Mouse (Mus musculus) skeletal muscle tissue, adult 2 months (tissue): Measurements from ENCODE around the gene Fmo2.

Experiments used
- DNase-seq: peaks from one replicate; pipeline ENCODE4 v3.0.0-alpha.2; 2012; ENCODE audit warnings: low read depth, low spot score

Gene Fmo2

DNA sequence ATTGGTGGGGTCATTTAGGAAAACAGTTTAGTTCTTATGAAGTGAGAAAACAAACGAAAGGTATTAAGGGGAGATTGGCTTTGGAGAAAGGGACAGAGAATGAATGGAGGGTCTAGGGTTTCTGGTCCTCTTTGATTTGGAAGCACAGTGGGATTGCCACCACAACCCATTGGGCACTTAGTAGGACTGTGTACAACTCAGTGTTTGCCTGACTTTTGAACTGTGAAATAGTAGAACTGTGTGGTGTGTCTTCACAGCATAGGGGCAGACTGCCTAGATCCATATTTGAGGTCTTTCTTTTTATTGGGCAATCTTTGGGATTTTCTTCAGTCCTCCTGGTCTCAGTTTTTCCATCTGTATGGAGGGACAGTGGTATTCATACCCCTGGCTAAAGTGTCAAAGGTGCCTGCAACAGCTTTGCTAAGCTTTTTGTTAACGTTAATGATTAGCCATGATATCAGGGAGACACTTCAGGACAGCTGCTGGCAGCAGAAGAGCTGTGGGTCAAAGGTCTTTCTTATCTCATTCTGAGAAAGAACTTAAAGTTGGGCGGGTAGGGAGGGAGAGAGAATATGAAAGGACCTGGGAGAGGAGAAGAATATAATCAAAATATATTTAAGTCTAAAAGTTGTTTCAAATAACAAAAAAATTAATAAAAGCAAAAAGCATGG lies 44.6 kb downstream of the Fmo2 start:
- no peak for DNase-seq

DNA sequence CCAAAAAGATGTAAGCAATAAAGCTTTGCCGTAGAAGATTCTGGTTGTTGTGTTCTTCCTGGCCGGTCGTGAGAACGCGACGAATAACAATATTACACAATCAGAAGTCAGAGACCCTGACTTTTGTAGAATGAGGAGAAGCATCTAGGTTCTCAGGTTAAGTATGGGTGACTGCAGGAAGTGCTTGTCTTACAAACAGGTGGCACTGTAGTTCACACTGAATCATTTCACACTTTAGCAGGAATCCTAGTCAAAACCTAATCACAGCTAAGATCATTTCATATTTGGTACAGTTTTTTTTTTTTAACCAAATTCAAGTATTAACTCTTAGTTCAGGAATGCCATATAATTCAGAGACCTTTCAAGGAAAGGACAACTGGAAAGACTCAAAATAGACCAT lies 51.0 kb downstream of the Fmo2 start:
- DNase-seq = no peak

DNA sequence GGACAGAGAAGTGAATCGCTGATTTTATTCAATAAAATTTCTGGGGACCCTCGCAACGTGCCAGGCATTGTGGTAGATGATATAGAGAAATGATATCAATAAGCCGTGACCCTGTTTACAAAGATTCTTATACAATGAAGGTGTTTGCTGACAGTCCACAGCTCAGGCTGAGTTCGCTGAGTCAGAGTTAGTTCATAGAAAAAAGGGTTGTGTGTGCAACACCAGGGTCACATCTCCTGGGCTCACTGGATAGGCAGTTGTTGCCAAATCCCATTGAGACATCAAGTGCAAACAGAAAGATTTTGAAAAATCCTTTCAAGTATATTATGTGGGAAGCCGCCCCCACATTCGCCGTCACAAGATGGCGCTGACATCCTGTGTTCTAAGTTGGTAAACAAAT lies 58.3 kb downstream of the Fmo2 start:
- no peak for DNase-seq

DNA sequence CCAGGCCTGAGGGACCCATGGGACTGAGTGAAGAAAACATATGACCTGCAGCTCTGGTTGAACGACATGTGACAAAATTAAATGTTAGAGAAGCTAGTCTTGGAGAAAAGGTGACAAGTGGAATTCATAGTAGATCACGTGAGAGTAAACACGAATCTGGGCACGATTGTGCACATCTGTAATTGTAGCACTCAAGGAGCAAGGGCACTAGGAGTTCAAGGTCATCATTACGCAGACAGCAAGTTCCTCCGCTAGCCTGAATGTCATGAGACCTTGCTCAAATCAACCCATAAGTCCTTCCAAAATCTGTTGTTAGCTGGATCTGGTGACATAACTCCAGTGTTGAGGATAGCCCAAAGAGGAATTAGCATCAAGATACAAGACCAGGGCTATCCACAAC lies 59.5 kb downstream of the Fmo2 start:
- no peak for DNase-seq

DNA sequence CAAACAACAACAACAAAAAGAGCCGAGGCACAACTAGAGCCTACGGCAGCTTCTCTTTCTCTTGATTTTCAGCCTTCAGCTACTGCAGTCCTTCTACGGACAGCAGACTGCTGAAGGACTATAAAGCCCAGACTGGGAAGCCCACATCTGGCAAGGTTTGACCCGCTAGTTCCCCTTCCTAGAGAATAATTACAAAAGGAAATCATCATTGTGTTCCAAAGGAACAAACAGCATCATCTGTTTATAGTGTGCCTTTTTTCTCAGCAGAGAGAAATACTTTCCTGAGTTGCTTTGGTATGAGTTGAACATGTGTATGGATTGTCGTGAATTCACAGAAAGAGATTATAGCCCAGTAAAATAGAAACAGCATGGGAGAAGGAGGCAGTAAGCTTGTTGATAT lies 64.2 kb downstream of the Fmo2 start:
- no peak for DNase-seq

DNA sequence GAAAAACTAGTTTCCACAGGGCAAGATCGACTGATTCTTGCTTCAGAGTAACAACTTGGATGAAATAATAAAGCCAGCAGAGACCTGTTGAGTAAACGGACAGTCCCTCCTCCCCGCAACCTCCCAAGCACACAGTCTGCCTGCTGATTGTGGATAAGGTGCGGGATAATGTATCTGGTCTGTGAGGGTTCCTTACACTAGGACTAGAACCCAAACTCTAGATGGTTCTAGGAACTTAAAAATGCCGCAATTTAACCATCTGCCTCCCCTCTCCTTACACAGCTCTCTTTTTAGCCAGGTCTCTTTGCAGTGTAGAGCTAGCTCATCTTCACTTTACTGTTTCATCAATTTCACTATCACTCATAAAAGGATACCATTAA lies 66.0 kb downstream of the Fmo2 start:
- no peak for DNase-seq

DNA sequence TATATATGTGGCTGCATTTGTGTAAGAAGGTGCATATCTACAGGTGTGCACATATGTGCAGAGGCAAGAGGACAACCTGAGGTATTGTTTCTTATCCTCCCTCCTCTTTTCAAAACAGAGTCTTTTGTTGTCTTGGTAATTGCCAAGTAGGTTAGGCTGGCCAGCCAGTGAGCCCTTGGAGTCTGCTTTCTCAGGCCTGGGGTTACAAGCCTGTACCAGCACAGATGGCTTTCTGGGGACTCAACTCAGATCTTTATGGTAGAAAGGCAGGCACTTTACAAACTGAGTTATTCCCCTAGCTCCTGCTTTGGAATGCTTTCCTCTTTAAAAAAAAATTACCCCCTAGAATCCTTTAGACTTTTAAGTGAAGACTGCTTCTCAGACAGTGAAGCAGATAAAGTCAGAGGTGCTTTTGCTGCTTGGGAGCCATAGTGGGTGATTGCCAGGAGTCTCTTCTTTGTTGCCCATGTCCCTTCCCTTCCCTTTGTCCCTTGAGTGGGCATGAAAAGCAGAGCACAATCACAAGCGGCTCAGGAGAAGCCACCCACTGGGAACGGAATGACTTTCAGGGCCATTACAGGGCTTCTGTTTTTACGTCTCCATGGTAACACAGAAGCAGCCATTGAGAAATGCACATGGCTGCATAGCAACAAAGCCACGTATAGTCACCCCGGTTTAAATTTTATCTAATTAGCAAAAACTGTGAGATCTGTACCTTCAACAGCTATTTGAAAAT lies 66.5 kb downstream of the Fmo2 start:
- no peak for DNase-seq
